Mouse (Mus musculus): Measurements from ENCODE around the gene Hmgcr. TPM values are rescaled to one million over a fixed set of nuclear protein-coding genes. Genes with fewer than 3 reads are reported as not detected.

The Hmgcr gene
- polyA plus RNA-seq, 2 experiments = 36.8 to 85.9 TPM

- TF ChIP-seq EP300 (IDR thresholded peaks at IDR 0.05; ENCODE audit: low read depth) = no peak
- TF ChIP-seq CTCF (IDR thresholded peaks at IDR 0.05; ENCODE audit: low read depth) = no peak
- Histone ChIP-seq H3K4me3 (ENCODE audit: insufficient read depth in 1 of 2, low read depth in 2 of 2, low read length in 2 of 2) (no peak overlapping the region), H3K9ac (replicated peaks) (no peak overlapping the region), H3K36me3 (replicated peaks; ENCODE audit: control insufficient read depth, insufficient read depth, low read depth) (no peaks in the 10 kb centered on the region; the same call in 1 of the 2 replicates), H3K9me3 (ENCODE audit: control insufficient read depth, low read length) (no peaks in the 10 kb centered on the region), H3K4me2 (ENCODE audit: low read depth) (no peak overlapping the region), H3K4me1 (replicated peaks; ENCODE audit: control insufficient read depth in 2 of 2, insufficient read depth in 2 of 2, low read length in 1 of 2) (no peaks in the 10 kb centered on the region), H3K27me3 (ENCODE audit: control insufficient read depth, insufficient read depth, low read length) (no peaks in the 10 kb centered on the region), H3K27ac (no peak overlapping the region)
- DNase-seq (ENCODE audit: low read depth in 3 of 3, low spot score in 3 of 3) (no peak), ATAC-seq (ENCODE audit: insufficient read depth) (no peak)
- WGBS (ENCODE audit: insufficient replicate concordance) = 88% methylated on average over 9 of the region's 9 CpGs
Observed at GRCm38 (mm10) chr13:96599182-96599581, 71.6 kb downstream of the Hmgcr start.

Other genes with a start within 250 kb of the Hmgcr start
- gene Ankdd1b, start 199.7 kb downstream of the Hmgcr start, polyA plus RNA-seq (2012; rRNA removed) = 0.02 TPM in 2 replicates
- 0.13 TPM in 1 of 2 replicates, not detected in the other for gene Ankdd1b, start 199.7 kb downstream of the Hmgcr start, polyA plus RNA-seq (2014; fragmentation: Nextera tagmentation; extraction: Ambion mirVana)
- not detected in 2 replicates for gene Gm17622, start 180.2 kb downstream of the Hmgcr start, polyA plus RNA-seq (2012; rRNA removed)
- gene Gm17622, start 180.2 kb downstream of the Hmgcr start, polyA plus RNA-seq (2014; fragmentation: Nextera tagmentation; extraction: Ambion mirVana) = not detected in 2 replicates
- gene Polk, start 128.4 kb downstream of the Hmgcr start, polyA plus RNA-seq (2012; rRNA removed) = 1.6 and 2.7 TPM in 2 replicates
- 3.3 and 3.5 TPM in 2 replicates for gene Polk, start 128.4 kb downstream of the Hmgcr start, polyA plus RNA-seq (2014; fragmentation: Nextera tagmentation; extraction: Ambion mirVana)
- 4.0 and 5.7 TPM in 2 replicates for gene Col4a3bp, start 128.3 kb downstream of the Hmgcr start, polyA plus RNA-seq (2012; rRNA removed)
- 3.3 and 4.5 TPM in 2 replicates for gene Col4a3bp, start 128.3 kb downstream of the Hmgcr start, polyA plus RNA-seq (2014; fragmentation: Nextera tagmentation; extraction: Ambion mirVana)
- gene Ankrd31, start 77.3 kb upstream of the Hmgcr start, polyA plus RNA-seq (2012; rRNA removed) = 0.02 and 0.03 TPM in 2 replicates
- gene Ankrd31, start 77.3 kb upstream of the Hmgcr start, polyA plus RNA-seq (2014; fragmentation: Nextera tagmentation; extraction: Ambion mirVana) = 0.03 TPM in 1 of 2 replicates, not detected in the other